Mouse (Mus musculus): ENCODE results near the gene C6. TPM values are rescaled to one million over a fixed set of nuclear protein-coding genes. Genes with fewer than 3 reads are reported as not detected.

The C6 gene
- polyA plus RNA-seq, 1 experiment from 2014 or later, result 0.11 TPM

GRCm38 (mm10) chr15:4821161-4821560, 94.2 kb downstream of the C6 start:
- Histone ChIP-seq H3K27ac (no peak overlapping the region), H3K9me3 (no peaks in the 10 kb centered on the region), H3K4me3 (replicated peaks) (no peak overlapping the region), H3K36me3 (no peaks in the 10 kb centered on the region), H3K27me3 (replicated peaks) (no peaks in the 10 kb centered on the region), H3K4me1 (replicated peaks) (no peaks in the 10 kb centered on the region), H3K4me2 (replicated peaks) (no peak overlapping the region), H3K9ac (no peak overlapping the region)
- no peak for ATAC-seq
- WGBS, result 64% methylated on average over 1 of the region's 1 CpGs

DNA sequence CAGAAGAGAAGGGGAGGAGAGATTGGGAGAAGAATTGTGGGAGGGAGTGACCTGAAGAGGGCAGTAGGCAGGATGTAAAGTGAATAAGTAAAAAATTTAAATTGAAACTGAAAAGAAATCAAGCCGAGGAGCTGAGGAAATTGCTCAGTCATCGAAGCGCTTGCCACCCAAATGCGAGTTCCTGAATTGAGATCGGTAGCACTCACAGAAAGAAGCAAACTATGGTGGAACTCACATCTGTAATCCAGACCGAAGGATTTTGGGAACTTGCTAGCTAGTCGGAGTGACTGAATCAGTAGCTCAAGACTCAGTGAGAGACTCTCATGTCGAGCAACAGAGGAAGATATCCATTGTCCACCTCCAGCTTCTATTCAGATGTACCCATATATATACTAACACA, 94.8 kb downstream of the C6 start:
- H3K36me3 ChIP-seq, result no peaks in the 10 kb centered on the region
- ATAC-seq, result no peak

GRCm38 (mm10) chr15:4827736-4828135, 100.8 kb downstream of the C6 start:
- Histone ChIP-seq H3K9ac (no peak overlapping the region), H3K27me3 (replicated peaks) (no peaks in the 10 kb centered on the region), H3K27ac (no peak overlapping the region), H3K4me3 (replicated peaks) (no peak overlapping the region), H3K9me3 (no peaks in the 10 kb centered on the region), H3K36me3 (no peaks in the 10 kb centered on the region), H3K4me1 (replicated peaks) (no peaks in the 10 kb centered on the region), H3K4me2 (replicated peaks) (no peak overlapping the region)
- ATAC-seq, result no peak

More for the DNA sequence above, 94.8 kb downstream of the C6 start:
- Histone ChIP-seq H3K9me3 (no peaks in the 10 kb centered on the region), H3K27ac (no peak overlapping the region), H3K9ac (no peak overlapping the region), H3K27me3 (replicated peaks) (no peaks in the 10 kb centered on the region), H3K4me1 (replicated peaks) (no peaks in the 10 kb centered on the region), H3K4me3 (replicated peaks) (no peak overlapping the region), H3K4me2 (replicated peaks) (no peak overlapping the region)
- WGBS, result 88% methylated on average over 8 of the region's 8 CpGs

DNA sequence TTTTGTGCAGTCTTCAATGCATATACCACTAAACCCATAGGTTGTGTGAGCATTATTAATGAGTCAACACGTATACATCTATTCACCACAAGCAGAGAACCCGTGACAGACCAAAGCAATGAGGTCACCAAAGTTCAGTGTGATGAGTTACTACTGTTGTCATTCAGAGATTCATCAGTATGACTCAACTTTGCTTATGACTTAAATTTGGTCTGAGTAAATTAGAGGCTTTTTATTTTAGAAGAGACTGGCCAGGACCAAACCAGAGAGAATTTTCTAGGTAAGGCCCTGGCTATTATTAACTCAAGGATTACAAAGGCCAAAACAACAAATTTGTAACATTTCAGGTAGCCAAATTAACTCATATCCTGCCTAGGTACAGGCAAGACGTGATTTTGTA, 109.4 kb downstream of the C6 start:
- H3K4me3 ChIP-seq (replicated peaks), result no peak overlapping the region
- no peaks in the 10 kb centered on the region for H3K27me3 ChIP-seq (replicated peaks)
- no peaks in the 10 kb centered on the region for H3K9me3 ChIP-seq
- 79% methylated on average over 3 of the region's 3 CpGs for WGBS
- H3K4me2 ChIP-seq (replicated peaks), result no peak overlapping the region
- H3K36me3 ChIP-seq, result no peaks in the 10 kb centered on the region
- no peaks in the 10 kb centered on the region for H3K4me1 ChIP-seq (replicated peaks)
- H3K27ac ChIP-seq, result no peak overlapping the region
- H3K9ac ChIP-seq, result no peak overlapping the region
- no peak for ATAC-seq

GRCm38 (mm10) chr15:4850015-4850414, 123.0 kb downstream of the C6 start:
- 70% methylated on average over 1 of the region's 1 CpGs for WGBS
- Histone ChIP-seq H3K4me1 (replicated peaks) (no peaks in the 10 kb centered on the region), H3K9ac (no peak overlapping the region), H3K9me3 (no peaks in the 10 kb centered on the region), H3K4me3 (replicated peaks) (no peak overlapping the region), H3K4me2 (replicated peaks) (no peak overlapping the region), H3K27me3 (replicated peaks) (no peaks in the 10 kb centered on the region), H3K36me3 (no peaks in the 10 kb centered on the region), H3K27ac (no peak overlapping the region)
- no peak for ATAC-seq

Other genes starting within 250 kb of the C6 start
- not detected in 2 replicates for gene Mroh2b, start 171.6 kb downstream of the C6 start, polyA plus RNA-seq (2015; fragmentation: Nextera tagmentation; extraction: Ambion mirVana)